Mouse (Mus musculus): ENCODE data around the gene Trpc4ap. TPM values are rescaled to one million over a fixed set of nuclear protein-coding genes. Genes with fewer than 3 reads are reported as not detected.

The Trpc4ap gene
- total and polyA plus RNA-seq, 2 experiments from 2014 or later = 70.5 to 84.8 TPM

DNA sequence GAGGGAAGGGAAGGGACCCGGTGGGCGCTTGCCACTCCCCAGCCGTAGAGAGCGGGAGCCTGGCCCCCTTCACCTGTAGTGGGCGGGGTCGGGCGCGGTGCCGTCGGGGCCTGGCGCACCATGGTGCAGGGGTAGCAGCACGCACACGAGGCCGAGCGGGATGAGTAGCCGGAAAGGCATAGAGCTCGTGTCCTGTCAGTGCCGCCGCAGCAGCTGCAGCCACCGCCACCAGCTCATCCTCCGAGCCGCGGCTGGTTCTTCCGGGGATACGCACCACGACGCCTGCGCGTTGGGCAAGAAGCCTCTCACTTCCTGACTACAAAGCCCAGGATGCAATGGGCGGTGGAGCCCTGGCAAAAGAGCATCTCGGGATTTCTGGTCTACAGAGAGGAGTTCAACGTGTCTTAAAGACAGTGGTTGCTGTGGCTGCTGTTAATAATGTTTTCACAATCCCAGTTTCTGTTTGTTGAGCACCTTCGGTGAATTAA lies 37.0 kb upstream of the Trpc4ap start, which contains the start of gene Edem2:
Edem2 (minus strand) TSS at position 318 of the 488 bp plus-strand sequence.
- no peak within 1 kb of the TSS for H3K27ac ChIP-seq (ENCODE audit: low read depth)
- H3K4me3 ChIP-seq (ENCODE audit: low read depth, low read length) = peak within 1 kb of the TSS; percentile 75
- no peaks in the 10 kb centered on the region for H3K9me3 ChIP-seq (replicated peaks; ENCODE audit: control insufficient read depth, low read length)
- WGBS = under 1% methylated on average over 32 of the region's 33 CpGs
- peaks cover 6% of the 10 kb centered on the region for H3K4me1 ChIP-seq (ENCODE audit: control insufficient read depth, insufficient read depth)
- H3K9ac ChIP-seq (replicated peaks; ENCODE audit: low read depth, low read length) = peak within 1 kb of the TSS; percentile 57
- DNase-seq (ENCODE audit: low spot score) = peak; percentile 90
- H3K27me3 ChIP-seq (ENCODE audit: control insufficient read depth, insufficient read depth, low read length) = no peaks in the 10 kb centered on the region
- H3K36me3 ChIP-seq (replicated peaks; ENCODE audit: control insufficient read depth, insufficient read depth, low read length) = no peaks in the 10 kb centered on the region
- peak; percentile 92 for ATAC-seq (ENCODE audit: insufficient read depth, low read depth)
- no peak for TF ChIP-seq EP300 (IDR thresholded peaks at IDR 0.05; ENCODE audit: low read depth)
- no peak for TF ChIP-seq CTCF (IDR thresholded peaks at IDR 0.05; ENCODE audit: low read depth)
- peak within 1 kb of the TSS; percentile 96 for H3K4me2 ChIP-seq (ENCODE audit: low read depth, low read length)

DNA sequence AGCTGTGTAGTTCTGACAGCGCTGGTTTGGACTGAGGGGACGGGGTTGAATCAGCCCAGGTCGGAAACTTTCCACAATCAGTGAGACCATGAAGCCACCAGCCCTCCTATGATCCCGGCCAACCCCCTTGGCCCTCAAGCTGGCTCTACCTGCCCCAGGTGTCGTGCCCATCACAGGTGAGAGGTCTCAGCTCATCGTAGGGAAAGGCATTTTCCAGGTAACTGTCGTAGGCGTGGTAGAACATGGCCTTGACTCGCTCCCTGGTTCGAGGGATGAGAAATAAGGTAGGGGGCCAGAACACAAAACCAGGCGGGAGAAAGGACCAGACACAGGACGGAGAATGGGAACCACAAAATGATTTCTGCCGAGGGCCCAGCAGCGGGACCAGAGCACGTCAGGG lies 36.6 kb upstream of the Trpc4ap start:
- H3K4me3 ChIP-seq (ENCODE audit: low read depth, low read length) = peak overlapping the region; percentile 75
- WGBS = 5% methylated on average over 15 of the region's 15 CpGs
- H3K4me1 ChIP-seq (ENCODE audit: control insufficient read depth, insufficient read depth) = peaks cover 6% of the 10 kb centered on the region
- no peak overlapping the region for H3K27ac ChIP-seq (ENCODE audit: low read depth)
- ATAC-seq (ENCODE audit: insufficient read depth, low read depth) (peak; percentile 8; the same call in 1 of the 2 replicates), DNase-seq (ENCODE audit: low spot score) (no peak)
- TF ChIP-seq EP300 (IDR thresholded peaks at IDR 0.05; ENCODE audit: low read depth) (no peak), CTCF (IDR thresholded peaks at IDR 0.05; ENCODE audit: low read depth) (no peak)
- no peaks in the 10 kb centered on the region for H3K36me3 ChIP-seq (replicated peaks; ENCODE audit: control insufficient read depth, insufficient read depth, low read length)
- H3K27me3 ChIP-seq (ENCODE audit: control insufficient read depth, insufficient read depth, low read length) = no peaks in the 10 kb centered on the region
- H3K4me2 ChIP-seq (ENCODE audit: low read depth, low read length) = peak overlapping the region; percentile 96
- H3K9ac ChIP-seq (replicated peaks; ENCODE audit: low read depth, low read length) = peak overlapping the region; percentile 57
- no peaks in the 10 kb centered on the region for H3K9me3 ChIP-seq (replicated peaks; ENCODE audit: control insufficient read depth, low read length)

DNA sequence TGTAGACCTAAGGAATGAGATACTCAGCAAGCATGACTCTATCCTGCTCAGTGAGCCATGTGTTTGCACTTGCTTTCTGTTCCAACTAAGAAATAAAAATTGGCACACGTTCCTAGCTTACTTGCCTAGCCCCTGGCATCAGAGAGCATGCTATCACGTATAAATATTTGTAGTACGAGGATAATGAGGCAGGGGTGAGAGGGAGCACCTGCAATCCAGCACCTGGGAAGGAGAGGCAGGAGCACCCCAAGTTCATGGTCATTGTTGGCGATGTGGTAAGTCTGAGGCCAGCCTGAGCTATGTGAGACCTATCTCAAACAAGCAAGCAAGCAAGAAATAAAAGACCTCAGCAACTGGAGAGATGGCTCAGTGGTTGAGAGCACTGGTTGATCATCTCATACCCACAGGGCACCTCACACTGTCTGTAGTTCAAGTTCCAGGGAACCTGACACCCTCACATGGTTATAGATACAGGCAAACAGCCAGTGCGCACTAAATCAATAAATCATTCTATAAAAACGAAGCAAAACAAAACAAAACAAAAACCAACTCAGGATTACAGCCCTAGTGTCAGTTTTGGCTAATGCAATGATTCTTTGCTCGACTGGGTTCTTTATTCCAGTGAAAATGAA lies 35.7 kb upstream of the Trpc4ap start:
- DNase-seq (ENCODE audit: low spot score) (no peak), ATAC-seq (ENCODE audit: insufficient read depth, low read depth) (no peak)
- H3K4me2 ChIP-seq (ENCODE audit: low read depth, low read length) = no peak overlapping the region
- no peaks in the 10 kb centered on the region for H3K9me3 ChIP-seq (replicated peaks; ENCODE audit: control insufficient read depth, low read length)
- no peak overlapping the region for H3K27ac ChIP-seq (ENCODE audit: low read depth)
- H3K4me1 ChIP-seq (ENCODE audit: control insufficient read depth, insufficient read depth) = peaks cover 6% of the 10 kb centered on the region
- 72% methylated on average over 7 of the region's 7 CpGs for WGBS
- peaks cover 2% of the 10 kb centered on the region; the same call in 1 of the 2 replicates for H3K36me3 ChIP-seq (replicated peaks; ENCODE audit: control insufficient read depth, insufficient read depth, low read length)
- no peak overlapping the region for H3K9ac ChIP-seq (replicated peaks; ENCODE audit: low read depth, low read length)
- H3K27me3 ChIP-seq (ENCODE audit: control insufficient read depth, insufficient read depth, low read length) = no peaks in the 10 kb centered on the region
- TF ChIP-seq CTCF (IDR thresholded peaks at IDR 0.05; ENCODE audit: low read depth) (no peak), EP300 (IDR thresholded peaks at IDR 0.05; ENCODE audit: low read depth) (no peak)
- H3K4me3 ChIP-seq (ENCODE audit: low read depth, low read length) = no peak overlapping the region

DNA sequence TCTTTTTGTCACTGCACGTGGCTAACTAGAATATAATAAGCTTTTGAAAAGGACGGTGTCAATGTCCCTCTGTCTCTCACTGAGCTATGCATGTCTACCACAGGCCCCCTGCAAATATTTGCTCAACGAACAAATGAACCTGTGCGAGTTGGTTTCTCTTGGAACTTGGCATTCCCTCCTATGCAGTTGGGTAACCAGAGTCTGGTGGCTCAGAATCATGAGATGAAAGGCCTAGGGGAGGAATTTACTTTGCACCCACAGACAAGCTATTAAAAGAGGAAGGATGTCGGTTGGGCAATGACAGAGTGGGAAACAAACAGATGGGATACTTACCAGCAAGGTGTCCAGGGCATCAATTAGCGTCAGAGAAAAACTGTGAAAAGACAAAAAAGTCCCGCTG lies 34.1 kb upstream of the Trpc4ap start:
- DNase-seq (ENCODE audit: low spot score) (no peak), ATAC-seq (ENCODE audit: insufficient read depth, low read depth) (no peak)

GRCm38 (mm10) chr2:155724526-155724925 lies 32.3 kb upstream of the Trpc4ap start:
- ATAC-seq (ENCODE audit: insufficient read depth, low read depth) (no peak), DNase-seq (ENCODE audit: low spot score) (no peak)
- Histone ChIP-seq H3K4me3 (ENCODE audit: low read depth, low read length) (no peak overlapping the region), H3K27me3 (ENCODE audit: control insufficient read depth, insufficient read depth, low read length) (no peaks in the 10 kb centered on the region), H3K4me1 (ENCODE audit: control insufficient read depth, insufficient read depth) (peaks cover 6% of the 10 kb centered on the region), H3K36me3 (replicated peaks; ENCODE audit: control insufficient read depth, insufficient read depth, low read length) (peaks cover 8% of the 10 kb centered on the region; the same call in 1 of the 2 replicates), H3K9me3 (replicated peaks; ENCODE audit: control insufficient read depth, low read length) (no peaks in the 10 kb centered on the region), H3K27ac (ENCODE audit: low read depth) (no peak overlapping the region), H3K4me2 (ENCODE audit: low read depth, low read length) (no peak overlapping the region), H3K9ac (replicated peaks; ENCODE audit: low read depth, low read length) (no peak overlapping the region)
- WGBS = 70% methylated on average over 6 of the region's 6 CpGs
- no peak for TF ChIP-seq EP300 (IDR thresholded peaks at IDR 0.05; ENCODE audit: low read depth)
- no peak for TF ChIP-seq CTCF (IDR thresholded peaks at IDR 0.05; ENCODE audit: low read depth)

More for the DNA sequence above, 34.1 kb upstream of the Trpc4ap start:
- Histone ChIP-seq H3K4me1 (ENCODE audit: control insufficient read depth, insufficient read depth) (peaks cover 6% of the 10 kb centered on the region), H3K27ac (ENCODE audit: low read depth) (no peak overlapping the region), H3K4me3 (ENCODE audit: low read depth, low read length) (no peak overlapping the region), H3K9ac (replicated peaks; ENCODE audit: low read depth, low read length) (no peak overlapping the region), H3K36me3 (replicated peaks; ENCODE audit: control insufficient read depth, insufficient read depth, low read length) (peaks cover 8% of the 10 kb centered on the region; the same call in 1 of the 2 replicates), H3K27me3 (ENCODE audit: control insufficient read depth, insufficient read depth, low read length) (no peaks in the 10 kb centered on the region), H3K4me2 (ENCODE audit: low read depth, low read length) (no peak overlapping the region), H3K9me3 (replicated peaks; ENCODE audit: control insufficient read depth, low read length) (no peaks in the 10 kb centered on the region)
- 81% methylated on average over 7 of the region's 7 CpGs for WGBS
- TF ChIP-seq EP300 (IDR thresholded peaks at IDR 0.05; ENCODE audit: low read depth) (no peak), CTCF (IDR thresholded peaks at IDR 0.05; ENCODE audit: low read depth) (no peak)
